Mouse (Mus musculus) heart, embryonic 11.5 days (tissue): Measurements from ENCODE around the gene Cldn10. TPM values are rescaled to one million over a fixed set of nuclear protein-coding genes. Genes with fewer than 3 reads are reported as not detected.
"Not testable (repeated sequence)": the region's sequence is repeated elsewhere in the genome, so short reads cannot be mapped to it uniquely, and the experiment has no call there.

Experiments used
- ATAC-seq: fragments of 200-750 bp; cut with Nextera tagmentation; replicated peaks from 2 replicates; pipeline ENCODE4 v1.8.0; 2017; ENCODE audit warnings: moderate library complexity; ENCODE audit not compliant: insufficient number of reproducible peaks, low FRiP score, low TSS enrichment
- H3K27ac ChIP-seq: fragments of 300-500 bp; sonication (generic); 2 replicates; pipeline ENCODE4 v1.5.1; 2014; ENCODE audit warnings: mild to moderate bottlenecking, low read depth, low read length
- H3K27me3 ChIP-seq: fragments of 300-500 bp; sonication (generic); 2 replicates; pipeline ENCODE4 v1.6.1; 2014; ENCODE audit warnings: mild to moderate bottlenecking, low read length, mixed read lengths; ENCODE audit not compliant: control insufficient read depth, insufficient read depth
- H3K36me3 ChIP-seq: fragments of 300-500 bp; sonication (generic); 2 replicates; pipeline ENCODE4 v1.6.1; 2014; ENCODE audit warnings: mild to moderate bottlenecking, low read length, moderate library complexity, mixed read lengths; ENCODE audit not compliant: control insufficient read depth, insufficient read depth
- H3K4me1 ChIP-seq: fragments of 300-500 bp; sonication (generic); 2 replicates; pipeline ENCODE4 v1.6.1; 2014; ENCODE audit warnings: low read length; ENCODE audit not compliant: control insufficient read depth, insufficient read depth
- H3K4me2 ChIP-seq: fragments of 300-500 bp; sonication (generic); 2 replicates; pipeline ENCODE4 v1.6.1; 2014; ENCODE audit warnings: mild to moderate bottlenecking, moderate library complexity
- H3K4me3 ChIP-seq: fragments of 300-500 bp; sonication (generic); 2 replicates; pipeline ENCODE4 v1.5.1; 2014; ENCODE audit warnings: low read depth, low read length
- H3K9ac ChIP-seq: fragments of 300-500 bp; sonication (generic); 2 replicates; pipeline ENCODE4 v1.6.1; 2014; ENCODE audit warnings: mild to moderate bottlenecking, low read depth, low read length, moderate library complexity
- H3K9me3 ChIP-seq: fragments of 300-500 bp; sonication (generic); replicated peaks from 2 replicates; pipeline ENCODE4 v1.6.1; 2016; ENCODE audit warnings: low read length; ENCODE audit not compliant: control insufficient read depth
- WGBS: fragments of 180-500 bp; shearing (Covaris S2); extraction: QIAGEN DNeasy Blood & Tissue Kit; methylation state at CpG from one replicate; pipeline ENCODE4 v1.1.7; 2014; ENCODE audit not compliant: insufficient replicate concordance; 5-methylcytosine and 5-hydroxymethylcytosine counted together
- polyA plus RNA-seq: library from polyadenylated mRNA; unstranded; fragments of >200 nt; fragmentation: Nextera tagmentation; extraction: Ambion mirVana; gene quantifications from 2 replicates; pipeline ENCODE4 v1.2.1, GENCODE M21; 2014

The Cldn10 gene
- polyA plus RNA-seq, 1 experiment from 2014 or later = 0.56 TPM

DNA sequence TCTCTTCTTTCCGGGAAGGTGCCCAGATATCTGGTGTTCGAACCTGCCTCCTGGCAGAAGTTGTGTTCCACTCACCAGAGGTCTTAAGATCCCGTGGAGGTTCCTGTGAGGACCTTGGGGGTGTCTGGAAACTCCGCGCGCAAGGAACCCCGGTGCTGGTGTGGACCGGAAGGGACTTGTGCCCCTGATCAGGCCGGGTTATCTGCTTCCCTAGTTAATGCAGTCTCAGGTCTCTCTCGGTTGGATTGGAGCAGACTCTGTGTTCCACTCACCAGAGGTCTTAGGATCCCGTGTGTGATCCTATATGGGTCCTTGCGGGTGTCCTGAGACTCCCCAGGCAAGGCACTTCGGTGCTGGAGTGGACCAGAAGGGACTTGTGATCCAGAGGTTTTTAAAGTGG, 24.3 kb upstream of the Cldn10 start:
- not testable (repeated sequence) for H3K4me1 ChIP-seq, H3K4me3 ChIP-seq, H3K4me2 ChIP-seq, H3K36me3 ChIP-seq, H3K27ac ChIP-seq, H3K27me3 ChIP-seq, H3K9ac ChIP-seq, ATAC-seq, H3K9me3 ChIP-seq
- WGBS = 88% methylated on average over 13 of the region's 13 CpGs

DNA sequence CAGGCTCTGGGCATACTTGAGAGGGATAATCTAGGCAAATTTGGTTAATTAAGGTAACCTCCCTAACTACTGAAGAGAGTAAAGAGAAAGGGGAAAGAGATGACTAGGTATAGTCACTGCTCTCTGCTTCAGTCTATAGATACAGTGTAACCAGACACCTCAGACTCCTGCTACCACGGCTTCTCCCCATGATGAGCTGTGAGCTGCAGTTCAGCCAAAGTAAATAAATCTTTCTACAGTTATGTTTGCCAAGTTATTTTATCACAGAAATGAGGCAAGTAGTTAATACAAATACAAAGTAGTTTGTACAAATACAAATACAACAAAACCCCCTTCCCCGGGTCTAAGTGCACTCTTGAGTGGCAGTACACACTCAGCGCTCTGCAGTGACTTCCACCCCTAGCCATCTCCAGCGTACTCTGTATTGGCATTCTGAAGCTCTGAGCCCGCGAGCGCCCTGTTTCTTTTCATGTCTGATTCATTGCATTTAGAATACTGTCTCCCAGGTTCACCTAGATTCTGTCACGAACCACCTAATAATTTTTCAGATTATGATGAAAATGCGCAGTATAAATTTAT, 23.7 kb upstream of the Cldn10 start:
- Histone ChIP-seq H3K4me3 (no peak overlapping the region), H3K27ac (no peak overlapping the region), H3K36me3 (no peaks in the 10 kb centered on the region), H3K4me1 (no peaks in the 10 kb centered on the region), H3K9me3 (no peaks in the 10 kb centered on the region), H3K9ac (no peak overlapping the region), H3K4me2 (no peak overlapping the region), H3K27me3 (no peaks in the 10 kb centered on the region)
- 78% methylated on average over 9 of the region's 9 CpGs for WGBS
- ATAC-seq = no peak

DNA sequence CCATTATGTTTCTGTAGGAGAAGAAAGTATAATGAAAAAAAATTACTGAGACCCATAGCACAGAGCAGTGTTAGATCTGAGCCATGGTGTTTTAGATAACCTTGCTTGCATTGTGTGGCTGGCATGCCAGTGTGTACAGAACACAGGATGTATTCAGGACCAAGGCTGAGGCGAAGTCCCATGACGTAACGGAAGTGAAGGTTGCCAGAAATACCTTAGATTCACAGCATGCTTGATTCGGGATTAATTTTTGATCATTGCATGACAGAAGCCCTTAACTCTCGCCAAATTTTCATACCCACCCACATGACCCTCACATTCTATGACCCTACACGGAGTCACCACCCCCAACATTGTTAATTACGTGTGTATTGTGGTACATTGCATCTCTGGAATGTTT, 22.4 kb upstream of the Cldn10 start:
- H3K4me1 ChIP-seq = no peaks in the 10 kb centered on the region
- ATAC-seq = no peak
- H3K4me3 ChIP-seq = no peak overlapping the region
- no peaks in the 10 kb centered on the region for H3K9me3 ChIP-seq
- H3K4me2 ChIP-seq = no peak overlapping the region
- H3K36me3 ChIP-seq = no peaks in the 10 kb centered on the region
- H3K9ac ChIP-seq = no peak overlapping the region
- no peaks in the 10 kb centered on the region for H3K27me3 ChIP-seq
- no peak overlapping the region for H3K27ac ChIP-seq
- 77% methylated on average over 7 of the region's 7 CpGs for WGBS

DNA sequence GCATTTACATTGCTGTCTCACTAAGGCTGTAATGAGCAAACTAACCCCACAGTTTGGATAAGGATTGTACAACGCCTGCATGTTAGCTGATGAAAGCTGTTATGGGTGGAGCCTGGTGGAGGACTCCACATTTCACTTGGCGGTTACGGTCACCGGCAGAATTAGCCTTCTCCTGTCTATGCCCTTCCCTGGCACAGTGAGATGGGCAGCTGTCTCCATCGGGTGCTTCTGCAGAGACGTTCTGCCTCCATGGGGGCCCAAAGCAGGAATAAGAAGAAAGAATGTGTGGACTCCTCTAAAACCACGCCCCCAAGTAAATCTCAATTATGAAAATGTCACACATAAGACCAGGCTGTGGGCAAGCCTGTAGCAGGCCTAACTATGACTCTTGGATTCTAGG, 21.8 kb upstream of the Cldn10 start:
- Histone ChIP-seq H3K36me3 (no peaks in the 10 kb centered on the region), H3K9me3 (no peaks in the 10 kb centered on the region), H3K9ac (no peak overlapping the region), H3K27me3 (no peaks in the 10 kb centered on the region), H3K4me1 (no peaks in the 10 kb centered on the region), H3K4me3 (no peak overlapping the region), H3K4me2 (no peak overlapping the region), H3K27ac (no peak overlapping the region)
- WGBS = 73% methylated on average over 7 of the region's 7 CpGs
- ATAC-seq = no peak

DNA sequence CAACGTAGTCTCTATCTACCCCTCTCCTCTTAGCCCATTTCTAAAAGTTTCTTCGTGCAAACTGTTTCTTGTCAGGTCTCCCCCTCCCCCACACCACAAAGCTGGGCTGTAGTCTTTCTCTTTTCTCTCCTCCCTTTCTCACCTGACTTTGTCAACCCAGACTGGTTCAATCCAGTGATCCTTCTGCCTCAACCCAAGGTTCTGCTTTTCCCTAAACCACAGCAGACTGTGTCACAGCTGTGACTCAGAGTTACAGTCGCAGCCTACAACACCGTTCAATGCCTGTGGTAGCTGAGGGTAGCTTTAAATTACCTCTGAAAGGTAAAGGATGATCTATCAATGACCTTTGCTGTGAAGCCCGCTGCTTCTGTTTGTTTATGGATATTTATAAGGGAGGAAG, 21.3 kb upstream of the Cldn10 start:
- H3K9me3 ChIP-seq = no peaks in the 10 kb centered on the region
- H3K27ac ChIP-seq = no peak overlapping the region
- no peak overlapping the region for H3K4me2 ChIP-seq
- no peak overlapping the region for H3K9ac ChIP-seq
- ATAC-seq = no peak
- no peaks in the 10 kb centered on the region for H3K4me1 ChIP-seq
- no peak overlapping the region for H3K4me3 ChIP-seq
- no peaks in the 10 kb centered on the region for H3K36me3 ChIP-seq
- WGBS = 70% methylated on average over 5 of the region's 5 CpGs
- H3K27me3 ChIP-seq = no peaks in the 10 kb centered on the region

DNA sequence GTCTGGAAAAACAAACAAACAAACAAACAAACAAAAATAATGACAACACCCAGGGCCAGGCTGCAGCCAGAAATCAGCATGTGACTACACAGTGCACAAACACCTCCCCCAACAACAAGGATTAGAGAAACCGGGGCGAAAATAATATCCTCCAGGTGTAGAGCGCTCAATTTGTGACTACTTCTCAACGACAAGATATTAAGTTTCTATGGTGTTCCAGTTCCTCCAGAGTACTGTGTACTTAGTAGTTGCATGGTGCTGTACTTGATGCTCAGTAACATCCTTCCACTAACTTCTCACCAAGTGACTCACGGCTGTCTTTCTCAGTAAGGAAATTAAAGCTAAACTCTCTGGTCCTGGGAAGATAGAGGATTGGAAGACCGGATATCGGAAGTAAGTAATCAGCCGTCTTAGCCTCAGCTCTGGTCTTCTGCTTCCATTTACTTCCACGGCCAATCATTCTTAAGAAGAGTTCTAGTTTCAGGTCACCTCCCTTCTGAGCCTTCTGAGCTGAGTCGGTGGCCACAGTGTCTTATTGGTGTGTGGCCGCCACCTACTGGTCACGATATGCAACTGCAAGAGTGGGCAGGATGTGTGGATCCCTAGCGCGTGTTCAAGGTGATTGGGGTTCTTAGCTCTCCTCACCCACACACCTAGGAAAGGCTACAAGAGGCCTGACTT, 19.9 kb upstream of the Cldn10 start:
- H3K4me3 ChIP-seq = no peak overlapping the region
- 31% methylated on average over 14 of the region's 14 CpGs for WGBS
- peak; percentile 64; the same call in 1 of the 2 replicates for ATAC-seq

DNA sequence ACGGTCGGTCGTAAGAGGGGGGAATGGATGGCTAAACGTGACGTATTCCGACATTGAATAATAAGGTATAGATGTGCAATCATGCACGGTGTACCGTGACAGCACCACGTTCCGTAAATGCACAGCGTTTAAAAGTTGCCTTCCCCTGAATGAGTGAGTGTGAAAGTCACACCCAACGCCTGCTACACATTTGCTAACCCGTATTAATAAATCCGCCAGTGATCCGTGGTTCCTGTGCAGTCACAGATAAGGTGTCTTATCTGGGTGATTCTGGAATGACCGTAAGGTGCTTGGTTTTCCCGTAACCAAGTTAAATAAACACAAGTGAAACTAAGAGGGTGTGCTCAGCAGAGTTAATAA, 19.4 kb upstream of the Cldn10 start:
- H3K36me3 ChIP-seq = no peaks in the 10 kb centered on the region
- H3K4me2 ChIP-seq = no peak overlapping the region
- 49% methylated on average over 17 of the region's 17 CpGs for WGBS
- H3K9me3 ChIP-seq = no peaks in the 10 kb centered on the region
- H3K4me3 ChIP-seq = no peak overlapping the region
- no peak overlapping the region for H3K9ac ChIP-seq
- no peaks in the 10 kb centered on the region for H3K27me3 ChIP-seq
- ATAC-seq = peak; percentile 20; the same call in 1 of the 2 replicates
- H3K27ac ChIP-seq = no peak overlapping the region
- no peaks in the 10 kb centered on the region for H3K4me1 ChIP-seq

More for the DNA sequence above, 19.9 kb upstream of the Cldn10 start:
- Histone ChIP-seq H3K4me1 (no peaks in the 10 kb centered on the region), H3K27me3 (no peaks in the 10 kb centered on the region), H3K36me3 (no peaks in the 10 kb centered on the region), H3K27ac (no peak overlapping the region), H3K4me2 (no peak overlapping the region), H3K9ac (no peak overlapping the region), H3K9me3 (no peaks in the 10 kb centered on the region)

DNA sequence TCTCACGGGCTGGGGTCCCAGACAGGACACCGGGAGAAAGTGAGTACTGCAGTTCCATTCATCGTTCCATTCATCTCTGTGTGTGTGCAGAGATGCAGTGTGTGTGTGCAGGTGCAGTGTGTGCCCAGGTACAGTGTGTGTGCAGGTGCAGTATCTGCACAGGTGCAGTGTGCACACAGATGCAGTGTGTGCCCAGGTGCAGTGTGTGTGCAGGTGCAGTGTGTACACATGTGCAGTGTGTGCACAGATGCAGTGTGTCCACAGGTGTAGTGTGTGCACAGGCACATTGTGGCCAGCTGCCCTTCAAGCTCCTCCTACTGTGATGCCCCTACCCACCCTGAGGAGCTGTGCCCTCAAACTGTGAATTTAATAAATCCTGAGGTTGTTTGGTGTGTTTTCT, 14.0 kb upstream of the Cldn10 start:
- Histone ChIP-seq H3K4me1 (no peaks in the 10 kb centered on the region), H3K27me3 (no peaks in the 10 kb centered on the region), H3K4me3 (no peak overlapping the region), H3K9ac (no peak overlapping the region), H3K4me2 (no peak overlapping the region), H3K36me3 (no peaks in the 10 kb centered on the region), H3K9me3 (no peaks in the 10 kb centered on the region), H3K27ac (no peak overlapping the region)
- WGBS = 89% methylated on average over 3 of the region's 3 CpGs
- ATAC-seq = no peak
